12 mouse cellular contexts compared by ENCODE assay signal in genomic region chr11:112847146-112847545, GRCm38 (mm10).
"Had no signal": no experiment of that assay in that cellular context is flagged by ENCODE, and none has a peak within 500 bp of the region (broad histone marks: within the 10 kb centered on the region; RNA-seq: fewer than 3 reads in every experiment).

No protein-coding gene starts in this region.

- H3K27ac ChIP-seq: midbrain, embryonic 10.5 days; midbrain, embryonic 12.5 days; neural tube, embryonic 12.5 days had no signal

- H3K27me3 ChIP-seq: neural tube, embryonic 12.5 days had no signal

- H3K4me3 ChIP-seq: midbrain, embryonic 10.5 days; midbrain, embryonic 12.5 days; neural tube, embryonic 12.5 days had no signal

- H3K36me3 ChIP-seq: midbrain, embryonic 10.5 days; midbrain, embryonic 12.5 days; neural tube, embryonic 12.5 days had no signal

- DNase-seq: lung, adult 18-20 months; lung, embryonic 14.5 days; lung, postnatal 10 days; lung, postnatal 4 days; midbrain, embryonic 14.5 days; right cerebral cortex, postnatal 14 days; thymus, adult 2 months; thymus, postnatal 25 days; thymus, postnatal 4 days had no signal

- H3K4me1 ChIP-seq: midbrain, embryonic 12.5 days; neural tube, embryonic 12.5 days had no signal
